Mouse (Mus musculus) lung, embryonic 14.5 days (tissue): Measurements from ENCODE around the gene Elavl2. TPM values are rescaled to one million over a fixed set of nuclear protein-coding genes. Genes with fewer than 3 reads are reported as not detected.
A peak's percentile ranks its signal among the peaks of the same experiment; 100 is the strongest.

Experiments
- ATAC-seq: fragments of 200-750 bp; cut with Nextera tagmentation; 2 replicates; pipeline ENCODE4 v1.8.0; 2017; ENCODE audit warnings: mild to moderate bottlenecking, moderate TSS enrichment, moderate library complexity; ENCODE audit not compliant: insufficient read depth
- DNase-seq: peaks from one replicate; pipeline ENCODE4 v3.0.0-alpha.2; 2015
- H3K27ac ChIP-seq: fragments of 300-500 bp; sonication (generic); 2 replicates; pipeline ENCODE4 v1.5.1; 2014; ENCODE audit warnings: low read depth, mild to moderate bottlenecking, moderate library complexity
- H3K27me3 ChIP-seq: fragments of 300-500 bp; sonication (generic); 2 replicates; pipeline ENCODE4 v1.6.1; 2014; ENCODE audit warnings: low read length, control low read depth; ENCODE audit not compliant: insufficient read depth
- H3K36me3 ChIP-seq: fragments of 300-500 bp; sonication (generic); 2 replicates; pipeline ENCODE4 v1.6.1; 2014; ENCODE audit warnings: control low read depth; ENCODE audit not compliant: insufficient read depth
- H3K4me1 ChIP-seq: fragments of 300-500 bp; sonication (generic); 2 replicates; pipeline ENCODE4 v1.6.1; 2014; ENCODE audit warnings: antibody characterized with exemption, control low read depth; ENCODE audit not compliant: insufficient read depth
- H3K4me2 ChIP-seq: fragments of 300-500 bp; sonication (generic); 2 replicates; pipeline ENCODE4 v1.6.1; 2014; ENCODE audit warnings: mild to moderate bottlenecking
- H3K4me3 ChIP-seq: fragments of 300-500 bp; sonication (generic); 2 replicates; pipeline ENCODE4 v1.5.1; 2014; ENCODE audit warnings: low read depth, low read length
- H3K9ac ChIP-seq: fragments of 300-500 bp; sonication (generic); 2 replicates; pipeline ENCODE4 v1.6.1; 2014
- H3K9me3 ChIP-seq: fragments of 300-500 bp; sonication (generic); 2 replicates; pipeline ENCODE4 v1.6.1; 2016; ENCODE audit warnings: low read depth, low read length, control low read depth
- CTCF ChIP-seq: IDR thresholded peaks from 2 replicates; pipeline ENCODE4 v1.5.1; 2016; ENCODE audit warnings: antibody characterized with exemption, low read depth
- WGBS: fragments of 180-500 bp; shearing (Covaris S2); extraction: QIAGEN DNeasy Blood & Tissue Kit; methylation state at CpG from one replicate; pipeline ENCODE4 v1.1.7; 2014; 5-methylcytosine and 5-hydroxymethylcytosine counted together
- polyA plus RNA-seq: library from polyadenylated mRNA; unstranded; fragments of >200 nt; fragmentation: Nextera tagmentation; extraction: Ambion mirVana; gene quantifications from 2 replicates; pipeline ENCODE4 v1.2.1, GENCODE M21; 2014

The Elavl2 gene
- polyA plus RNA-seq, 1 experiment from 2014 or later: 4.3 TPM

DNA sequence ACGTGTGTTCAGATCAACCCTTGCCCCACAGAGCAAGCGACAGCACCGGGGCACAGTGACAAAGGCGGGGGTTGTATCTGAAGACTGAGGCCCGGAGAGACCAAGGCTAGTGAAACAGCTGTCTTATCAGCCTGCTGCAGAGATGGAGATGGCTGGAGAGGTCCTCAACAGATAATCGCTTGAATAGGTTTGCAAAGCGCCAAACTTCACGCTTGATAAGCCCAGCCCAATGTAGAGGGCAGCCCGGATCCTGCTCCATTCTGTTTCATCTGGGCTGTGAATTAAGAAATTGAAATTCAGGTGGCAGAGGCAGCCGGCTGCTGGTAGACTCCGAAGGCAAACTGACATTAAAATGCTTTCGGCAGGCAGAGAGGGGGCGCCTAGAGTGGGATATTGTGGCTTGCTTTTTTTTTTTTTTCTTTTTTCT, 19.4 kb downstream of the Elavl2 start:
- Histone ChIP-seq H3K27me3 (peaks cover 18% of the 10 kb centered on the region), H3K4me3 (no peak overlapping the region), H3K9me3 (no peaks in the 10 kb centered on the region), H3K9ac (no peak overlapping the region), H3K4me2 (no peak overlapping the region), H3K4me1 (no peaks in the 10 kb centered on the region), H3K36me3 (no peaks in the 10 kb centered on the region), H3K27ac (no peak overlapping the region)
- DNase-seq (no peak), ATAC-seq (no peak)
- no peak for TF ChIP-seq CTCF
- 1% methylated on average over 13 of the region's 13 CpGs for WGBS

DNA sequence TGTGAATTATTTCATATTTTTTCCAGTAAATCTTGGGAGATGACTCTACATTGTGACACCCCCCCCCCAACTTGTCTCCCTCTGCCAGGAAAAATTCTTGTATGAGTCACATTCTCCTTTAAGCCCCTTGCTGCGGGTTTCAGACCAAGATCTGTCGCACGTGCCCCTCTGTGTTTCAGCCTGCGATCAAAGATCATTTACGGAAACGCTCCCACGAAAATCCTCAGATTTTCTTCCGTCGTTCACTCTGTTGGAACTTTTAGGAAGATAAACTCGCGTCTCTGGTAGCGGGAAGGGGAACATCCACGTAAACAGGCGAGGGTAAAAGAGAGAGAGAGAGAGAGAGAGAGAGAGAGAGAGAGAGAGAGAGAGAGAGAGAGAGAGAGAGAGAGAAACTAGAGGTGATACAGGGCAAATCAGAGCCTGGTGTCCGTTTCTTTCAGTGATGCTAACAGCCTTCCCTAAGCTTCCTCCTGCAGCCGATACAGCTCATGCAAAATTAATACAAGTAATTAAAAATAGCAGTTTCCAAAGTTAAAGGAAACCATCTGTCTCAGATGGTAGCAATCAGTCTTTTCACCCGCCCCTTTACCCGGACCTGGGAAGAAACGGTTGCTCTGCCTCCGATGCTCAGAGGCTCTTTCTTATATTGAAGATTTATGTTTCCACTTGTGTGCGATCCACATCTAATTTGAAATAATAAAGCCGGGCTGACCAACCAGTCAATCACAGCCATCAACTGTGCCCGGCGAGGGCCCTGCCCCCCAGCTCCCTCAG, 20.1 kb downstream of the Elavl2 start:
- Histone ChIP-seq H3K27ac (no peak overlapping the region), H3K4me3 (no peak overlapping the region), H3K4me1 (no peaks in the 10 kb centered on the region), H3K9ac (no peak overlapping the region), H3K36me3 (no peaks in the 10 kb centered on the region), H3K27me3 (peaks cover 18% of the 10 kb centered on the region), H3K9me3 (no peaks in the 10 kb centered on the region), H3K4me2 (no peak overlapping the region)
- no peak for DNase-seq
- ATAC-seq: no peak
- no peak for TF ChIP-seq CTCF
- 9% methylated on average over 24 of the region's 24 CpGs for WGBS

DNA sequence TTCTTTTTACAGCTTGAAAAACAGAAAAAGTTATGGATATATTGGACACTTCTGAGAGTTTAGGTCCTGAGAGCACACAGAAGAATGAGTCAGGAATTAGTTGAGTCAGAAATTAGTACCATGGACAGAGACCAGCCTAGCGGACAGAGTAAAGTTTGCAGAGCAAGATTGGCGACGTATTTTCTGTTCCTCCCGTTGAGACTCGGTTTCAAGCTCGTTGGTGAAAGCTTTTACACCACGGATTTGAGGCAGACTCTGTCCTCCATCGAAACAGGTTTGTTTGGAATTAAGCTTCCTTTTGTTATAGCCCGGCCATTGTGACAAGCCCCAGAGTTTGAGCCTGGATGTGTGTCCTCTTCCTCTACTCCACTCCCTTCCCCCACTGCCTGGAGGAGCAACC, 21.0 kb downstream of the Elavl2 start:
- peak; percentile 87 for DNase-seq
- TF ChIP-seq CTCF: peak; percentile 41
- Histone ChIP-seq H3K27me3 (peaks cover 22% of the 10 kb centered on the region), H3K4me3 (no peak overlapping the region), H3K4me2 (no peak overlapping the region), H3K9me3 (no peaks in the 10 kb centered on the region), H3K4me1 (peaks cover under 1% of the 10 kb centered on the region; the same call in 1 of the 2 replicates), H3K27ac (no peak overlapping the region), H3K36me3 (no peaks in the 10 kb centered on the region), H3K9ac (no peak overlapping the region)
- ATAC-seq: no peak
- WGBS: 1% methylated on average over 9 of the region's 9 CpGs

DNA sequence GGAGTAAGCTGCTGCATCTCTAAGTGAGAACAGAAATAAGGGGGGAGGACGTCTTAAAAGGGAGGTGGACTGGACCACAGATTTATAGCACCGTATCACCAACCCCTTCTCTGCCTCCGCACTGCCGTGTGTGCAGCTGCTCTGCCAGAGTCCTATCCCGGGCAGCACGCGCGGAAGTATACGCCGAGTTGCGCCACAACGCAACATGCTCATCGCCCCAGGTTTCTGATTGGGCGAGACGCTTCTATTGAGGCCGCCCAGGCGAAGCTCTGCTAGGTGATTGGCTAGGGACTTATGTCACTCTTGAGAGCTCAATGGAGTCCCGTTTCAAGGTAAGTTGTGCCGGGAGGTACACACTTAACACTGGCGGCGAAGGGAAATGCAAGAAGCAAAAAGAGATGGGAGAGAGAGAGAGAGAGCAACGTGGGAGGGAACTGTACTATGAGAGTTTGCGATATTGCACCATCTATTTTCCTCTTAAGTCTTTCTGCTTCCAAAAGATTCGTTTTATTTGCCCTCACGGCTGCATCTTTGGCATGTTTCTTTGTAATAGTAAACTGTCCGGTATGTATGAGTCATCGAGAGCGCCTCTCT, 24.2 kb downstream of the Elavl2 start:
- WGBS: under 1% methylated on average over 28 of the region's 28 CpGs
- H3K9ac ChIP-seq: no peak overlapping the region; the same call in 1 of the 2 replicates

DNA sequence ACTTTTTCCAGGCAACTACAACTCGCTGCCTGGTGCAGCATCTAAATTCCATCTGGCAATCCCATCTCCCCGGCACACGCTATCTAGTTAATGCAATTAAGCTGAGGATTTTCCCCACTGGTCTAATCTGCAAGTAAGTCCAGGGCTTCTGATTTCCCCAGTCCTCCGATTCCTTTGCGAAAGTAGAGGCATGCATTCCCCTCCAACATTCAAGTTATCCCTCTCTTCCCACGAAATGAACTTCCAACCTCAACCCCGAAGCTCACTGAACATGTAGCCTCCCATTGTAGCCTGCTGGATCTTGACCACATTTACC, 25.3 kb downstream of the Elavl2 start:
- H3K9me3 ChIP-seq: no peaks in the 10 kb centered on the region
- peaks cover 3% of the 10 kb centered on the region; the same call in 1 of the 2 replicates for H3K4me1 ChIP-seq
- H3K27ac ChIP-seq: no peak overlapping the region
- TF ChIP-seq CTCF: no peak
- WGBS: 1% methylated on average over 7 of the region's 7 CpGs
- DNase-seq: no peak
- peaks cover 52% of the 10 kb centered on the region for H3K27me3 ChIP-seq
- H3K9ac ChIP-seq: no peak overlapping the region
- no peak for ATAC-seq
- no peaks in the 10 kb centered on the region for H3K36me3 ChIP-seq
- peak overlapping the region; percentile 69 for H3K4me2 ChIP-seq
- H3K4me3 ChIP-seq: peak overlapping the region; percentile 48

More for the DNA sequence above, 24.2 kb downstream of the Elavl2 start:
- no peaks in the 10 kb centered on the region for H3K9me3 ChIP-seq
- ATAC-seq (peak; percentile 96), DNase-seq (peak; percentile 98)
- peak overlapping the region; percentile 48 for H3K4me3 ChIP-seq
- peaks cover 3% of the 10 kb centered on the region; the same call in 1 of the 2 replicates for H3K4me1 ChIP-seq
- no peaks in the 10 kb centered on the region for H3K36me3 ChIP-seq
- peak overlapping the region; percentile 69 for H3K4me2 ChIP-seq
- H3K27ac ChIP-seq: no peak overlapping the region
- peaks cover 49% of the 10 kb centered on the region for H3K27me3 ChIP-seq
- TF ChIP-seq CTCF: no peak

DNA sequence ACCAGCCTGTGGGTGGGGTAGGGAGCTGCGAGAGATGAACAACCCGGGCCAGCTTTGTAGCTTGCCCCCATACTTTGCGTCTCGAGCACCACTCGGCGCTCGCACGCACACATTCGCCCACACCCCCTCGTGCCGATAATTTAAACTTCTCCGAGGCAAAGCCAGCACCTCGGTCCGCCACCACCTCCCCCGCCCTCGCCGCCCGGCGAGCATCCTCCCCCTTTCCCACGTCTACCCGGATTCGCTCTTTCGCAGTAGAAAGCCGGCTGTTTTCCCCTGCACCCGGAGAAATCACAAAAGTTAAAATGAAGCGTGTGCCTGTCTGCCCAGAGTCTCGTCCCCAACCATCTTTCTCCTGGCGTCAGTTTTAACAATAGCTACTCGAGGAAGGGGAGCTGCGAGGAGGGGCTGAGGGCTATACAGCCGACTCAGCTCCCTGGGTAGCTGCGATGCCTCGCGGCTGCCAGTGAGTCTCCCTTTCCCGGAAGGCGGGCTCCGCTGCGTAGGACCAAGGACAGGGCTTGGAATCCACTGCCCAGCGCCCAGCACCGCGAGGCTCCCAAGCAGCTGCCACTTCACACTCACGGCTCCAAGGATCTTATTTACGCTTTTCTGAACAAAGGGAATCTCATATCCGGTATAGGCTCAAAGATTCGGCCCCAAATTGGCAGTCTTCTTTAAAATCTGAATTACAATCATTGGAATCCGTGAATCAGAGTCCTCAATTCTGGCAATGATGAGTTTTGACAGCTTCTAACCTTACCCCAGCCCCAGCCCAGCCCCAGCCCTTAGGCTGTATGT, 25.8 kb downstream of the Elavl2 start:
- WGBS: under 1% methylated on average over 41 of the region's 46 CpGs
- no peak overlapping the region; the same call in 1 of the 2 replicates for H3K9ac ChIP-seq
- H3K36me3 ChIP-seq: no peaks in the 10 kb centered on the region
- H3K9me3 ChIP-seq: no peaks in the 10 kb centered on the region
- peaks cover 3% of the 10 kb centered on the region; the same call in 1 of the 2 replicates for H3K4me1 ChIP-seq
- H3K27me3 ChIP-seq: peaks cover 47% of the 10 kb centered on the region
- TF ChIP-seq CTCF: no peak
- peak overlapping the region; percentile 48 for H3K4me3 ChIP-seq
- H3K27ac ChIP-seq: no peak overlapping the region
- DNase-seq: peak; percentile 81
- H3K4me2 ChIP-seq: peak overlapping the region; percentile 69
- peak; percentile 43; the same call in 1 of the 2 replicates for ATAC-seq

DNA sequence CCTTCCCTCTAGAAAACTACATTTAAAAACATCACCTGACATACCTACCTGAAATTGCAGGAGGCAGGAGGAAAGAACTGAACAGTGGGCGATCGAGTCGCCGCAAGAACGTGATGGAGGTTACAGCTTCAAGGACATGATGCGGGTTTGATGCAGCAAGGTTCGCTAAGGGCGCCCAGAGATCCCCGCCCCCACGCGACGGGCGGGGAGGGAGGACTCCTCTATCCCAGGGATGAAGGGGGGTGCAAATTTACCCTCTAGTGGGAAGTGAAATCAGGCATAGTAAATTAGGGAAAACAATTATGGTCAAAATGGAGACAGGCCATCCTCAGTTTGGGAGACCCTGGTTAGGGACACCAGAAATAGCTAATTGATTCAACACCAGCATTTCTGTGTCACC, 27.7 kb downstream of the Elavl2 start:
- H3K9ac ChIP-seq: no peak overlapping the region
- H3K27ac ChIP-seq: no peak overlapping the region
- no peaks in the 10 kb centered on the region for H3K9me3 ChIP-seq
- WGBS: 6% methylated on average over 13 of the region's 13 CpGs
- no peak overlapping the region for H3K4me2 ChIP-seq
- no peak for TF ChIP-seq CTCF
- no peaks in the 10 kb centered on the region for H3K36me3 ChIP-seq
- peaks cover 3% of the 10 kb centered on the region; the same call in 1 of the 2 replicates for H3K4me1 ChIP-seq
- H3K4me3 ChIP-seq: no peak overlapping the region
- DNase-seq (no peak), ATAC-seq (no peak)
- peaks cover 45% of the 10 kb centered on the region for H3K27me3 ChIP-seq
